Mouse (Mus musculus) CH12.LX (cell line): Measurements from ENCODE around the gene Ptpn14. TPM values are rescaled to one million over a fixed set of nuclear protein-coding genes. Genes with fewer than 3 reads are reported as not detected.

ENCODE experiments used
- DNase-seq: peaks from one replicate; pipeline ENCODE4 v3.0.0-alpha.2; 2013; ENCODE audit errors: extremely low read depth
- H3K27ac ChIP-seq: 2 replicates; pipeline ENCODE4 v1.5.1; 2012; ENCODE audit warnings: low read depth, mild to moderate bottlenecking, control low read depth, moderate library complexity; ENCODE audit not compliant: insufficient read depth
- H3K27me3 ChIP-seq: replicated peaks from 2 replicates; pipeline ENCODE3; 2012; ENCODE audit warnings: inconsistent platforms
- H3K36me3 ChIP-seq, 2 experiments: replicated peaks in 1 of 2; 2 replicates each; pipeline versions ENCODE3 to v1.6.1; 2012; ENCODE audit warnings: inconsistent platforms in 1 of 2, low read length in 1 of 2, mild to moderate bottlenecking in 1 of 2, mixed read lengths in 1 of 2, moderate library complexity in 1 of 2; ENCODE audit not compliant: control insufficient read depth in 1 of 2, insufficient read depth in 1 of 2
- H3K4me1 ChIP-seq, 2 experiments: 2 replicates each; pipeline ENCODE4 v1.6.1; 2012; ENCODE audit warnings: inconsistent platforms in 1 of 2, moderate library complexity in 1 of 2; ENCODE audit not compliant: insufficient read depth in 2 of 2, control insufficient read depth in 1 of 2
- H3K4me2 ChIP-seq: 2 replicates; pipeline ENCODE4 v1.6.1; 2012; ENCODE audit warnings: low read depth, mild to moderate bottlenecking, control low read depth; ENCODE audit not compliant: poor library complexity, insufficient read depth, severe bottlenecking
- H3K4me3 ChIP-seq, 3 experiments: fragments of 150-350 bp in 1 of 3; sonication (generic) in 1 of 3; replicated peaks in 1 of 3; 2 replicates each; pipeline versions ENCODE3 to v1.5.1; 2011 to 2012; ENCODE audit warnings: low read depth in 2 of 3, low read length in 2 of 3, mild to moderate bottlenecking in 2 of 3, moderate library complexity in 2 of 3, control low read depth in 1 of 3, improper control_type of control experiment in 1 of 3, inconsistent platforms in 1 of 3, mixed read lengths in 1 of 3; ENCODE audit not compliant: poor library complexity in 1 of 3
- H3K79me2 ChIP-seq: replicated peaks from 2 replicates; pipeline ENCODE4 v1.6.1; 2012; ENCODE audit warnings: mild to moderate bottlenecking, moderate library complexity; ENCODE audit not compliant: control insufficient read depth, poor library complexity, insufficient read depth, severe bottlenecking; ENCODE audit errors: extremely low read depth
- H3K9ac ChIP-seq: 2 replicates; pipeline ENCODE4 v1.6.1; 2012; ENCODE audit warnings: low read depth, mild to moderate bottlenecking, control low read depth, moderate library complexity; ENCODE audit not compliant: insufficient read depth
- H3K9me3 ChIP-seq: replicated peaks from 2 replicates; pipeline ENCODE3; 2012; ENCODE audit warnings: low read length, inconsistent platforms, mixed read lengths
- BHLHE40 ChIP-seq: IDR thresholded peaks from 2 replicates; pipeline ENCODE4 v1.6.1; 2011; ENCODE audit warnings: mild to moderate bottlenecking, low read depth, low read length, improper control_type of control experiment
- CHD2 ChIP-seq: IDR thresholded peaks from 2 replicates; pipeline ENCODE4 v1.6.1; 2011; ENCODE audit warnings: low read length, improper control_type of control experiment
- CTCF ChIP-seq, 2 experiments: IDR thresholded peaks in 1 of 2; conservative IDR thresholded peaks in 1 of 2; 2 replicates each; pipeline ENCODE4 v1.5.1; 2011 to 2012; ENCODE audit warnings: low read depth in 2 of 2, low read length in 2 of 2, improper control_type of control experiment in 1 of 2, inconsistent platforms in 1 of 2, mild to moderate bottlenecking in 1 of 2, moderate library complexity in 1 of 2
- E2F4 ChIP-seq: IDR thresholded peaks from 2 replicates; pipeline ENCODE4 v1.6.1; 2011; ENCODE audit warnings: low read depth, low read length, improper control_type of control experiment; ENCODE audit not compliant: insufficient replicate concordance
- ELF1 ChIP-seq: IDR thresholded peaks from 2 replicates; pipeline ENCODE4 v1.6.1; 2014; ENCODE audit warnings: low read depth, mild to moderate bottlenecking, inconsistent platforms, low read length, improper control_type of control experiment
- ETS1 ChIP-seq: conservative IDR thresholded peaks from 2 replicates; pipeline ENCODE4 v1.6.1; 2012; ENCODE audit warnings: low read depth, mild to moderate bottlenecking, inconsistent platforms, low read length, improper control_type of control experiment, moderate library complexity
- GABPA ChIP-seq: IDR thresholded peaks from 2 replicates; pipeline ENCODE4 v1.6.1; 2012; ENCODE audit warnings: low read depth, low read length, improper control_type of control experiment, inconsistent platforms; ENCODE audit not compliant: insufficient replicate concordance
- HCFC1 ChIP-seq: IDR thresholded peaks from 2 replicates; pipeline ENCODE4 v1.6.1; 2012; ENCODE audit warnings: low read depth, mild to moderate bottlenecking, inconsistent platforms, low read length, improper control_type of control experiment
- KAT2A ChIP-seq: IDR thresholded peaks from 2 replicates; pipeline ENCODE4 v1.6.1; 2012; ENCODE audit warnings: low read length, improper control_type of control experiment, inconsistent platforms; ENCODE audit not compliant: insufficient replicate concordance
- MAFK ChIP-seq: IDR thresholded peaks from 2 replicates; pipeline ENCODE4 v1.6.1; 2011; ENCODE audit warnings: low read length, improper control_type of control experiment; ENCODE audit not compliant: insufficient replicate concordance
- MEF2A ChIP-seq: IDR thresholded peaks from 2 replicates; pipeline ENCODE4 v1.6.1; 2014; ENCODE audit warnings: low read depth, mild to moderate bottlenecking, inconsistent platforms, low read length, improper control_type of control experiment, borderline replicate concordance
- MYC ChIP-seq: IDR thresholded peaks from 2 replicates; pipeline ENCODE4 v1.6.1; 2011; ENCODE audit warnings: low read depth, mild to moderate bottlenecking, improper control_type of control experiment, low read length
- NELFE ChIP-seq: IDR thresholded peaks from 2 replicates; pipeline ENCODE4 v1.6.1; 2011; ENCODE audit warnings: low read depth, low read length, improper control_type of control experiment
- PAX5 ChIP-seq: IDR thresholded peaks from 2 replicates; pipeline ENCODE4 v1.6.1; 2012; ENCODE audit warnings: low read length, inconsistent platforms, mixed read lengths
- POLR2A ChIP-seq: IDR thresholded peaks from 2 replicates; pipeline ENCODE4 v1.6.1; 2011; ENCODE audit warnings: low read depth, mild to moderate bottlenecking, improper control_type of control experiment, low read length
- RCOR1 ChIP-seq: conservative IDR thresholded peaks from 2 replicates; pipeline ENCODE4 v1.6.1; 2012; ENCODE audit warnings: low read depth, mild to moderate bottlenecking, inconsistent platforms, low read length, improper control_type of control experiment
- SMC3 ChIP-seq: IDR thresholded peaks from 2 replicates; pipeline ENCODE4 v1.6.1; 2011; ENCODE audit warnings: low read depth, low read length, improper control_type of control experiment
- TBP ChIP-seq: conservative IDR thresholded peaks from 2 replicates; pipeline ENCODE4 v1.6.1; 2011; ENCODE audit warnings: low read depth, low read length, improper control_type of control experiment
- UBTF ChIP-seq: IDR thresholded peaks from 2 replicates; pipeline ENCODE4 v1.6.1; 2012; ENCODE audit warnings: low read depth, mild to moderate bottlenecking, inconsistent platforms, low read length, improper control_type of control experiment, moderate library complexity
- USF1 ChIP-seq: IDR thresholded peaks from 2 replicates; pipeline ENCODE4 v1.6.1; 2014; ENCODE audit warnings: low read depth, mild to moderate bottlenecking, inconsistent platforms, low read length, improper control_type of control experiment
- USF2 ChIP-seq: conservative IDR thresholded peaks from 2 replicates; pipeline ENCODE4 v1.6.1; 2011; ENCODE audit warnings: low read depth, low read length, improper control_type of control experiment
- ZKSCAN1 ChIP-seq: IDR thresholded peaks from 2 replicates; pipeline ENCODE4 v1.6.1; 2012; ENCODE audit warnings: low read depth, inconsistent platforms, low read length, improper control_type of control experiment, borderline replicate concordance
- ZMIZ1 ChIP-seq: IDR thresholded peaks from 2 replicates; pipeline ENCODE4 v1.6.1; 2012; ENCODE audit warnings: low read depth, mild to moderate bottlenecking, inconsistent platforms, low read length, improper control_type of control experiment
- ZNF384 ChIP-seq: IDR thresholded peaks from 2 replicates; pipeline ENCODE4 v1.6.1; 2012; ENCODE audit warnings: low read depth, low read length, improper control_type of control experiment, inconsistent platforms
- dilution Hi-C: fragments of 300-500 bp; cut with MboI; formaldehyde crosslinking; loops from 2 replicates; pipeline ENCODE4 v1.14.3; 2020; ENCODE audit warnings: low sequenced_read_pairs; ENCODE audit not compliant: extremely low pct_unique_long_range_greater_than_20kb, extremely low pct_ligation_motif_present
- in situ Hi-C: fragments of 300-500 bp; cut with MboI; formaldehyde crosslinking; loops from 3 replicates; pipeline ENCODE4 v1.14.3; 2019; ENCODE audit warnings: low sequenced_read_pairs, low pct_ligation_motif_present, low pct_unique_long_range_greater_than_20kb, mixed read lengths
- polyA plus RNA-seq: library from polyadenylated mRNA; unstranded; fragments of >175 nt; gene quantifications from 2 replicates; pipeline ENCODE4 v1.2.1, GENCODE M21; 2012; ENCODE audit warnings: low read depth; ENCODE audit not compliant: insufficient read length
- total RNA-seq, 2 experiments: library from RNA; depleted of rRNA; stranded (reverse); fragments of 300-350 nt in 1 of 2; fragments of >200 nt in 1 of 2; gene quantifications; 2 replicates each; pipeline ENCODE4 v1.2.3; 2012 to 2014

Ptpn14 gene
- total and polyA plus RNA-seq, 3 experiments = under 0.01 to 0.10 TPM; not detected in 1

- Histone ChIP-seq H3K27ac (no peak overlapping the region), H3K4me2 (no peak overlapping the region), H3K9ac (no peak overlapping the region), H3K4me1 (peaks cover 3 to 14% of the 10 kb centered on the region in 2 experiments; a peak in 2 of 4 replicates), H3K36me3 (no peaks in the 10 kb centered on the region), H3K79me2 (no peaks in the 10 kb centered on the region), H3K9me3 (peaks cover 3% of the 10 kb centered on the region), H3K4me3 (no peak overlapping the region), H3K27me3 (no peaks in the 10 kb centered on the region)
- in situ Hi-C loops = no loop called here
- dilution Hi-C loops = no loop called here
- TF ChIP-seq GABPA = no peak
- TF ChIP-seq ETS1 = no peak
- TF ChIP-seq ZKSCAN1 = no peak
- TF ChIP-seq NELFE = no peak
- TF ChIP-seq ZMIZ1 = no peak
- TF ChIP-seq POLR2A = no peak
- TF ChIP-seq HCFC1 = no peak
- no peak for TF ChIP-seq UBTF
- TF ChIP-seq MYC = no peak
- no peak for TF ChIP-seq E2F4
- no peak for TF ChIP-seq PAX5
- no peak for TF ChIP-seq USF2
- no peak for TF ChIP-seq MEF2A
- no peak for TF ChIP-seq TBP
- TF ChIP-seq KAT2A = no peak
- peak; percentile 14 for DNase-seq
Measured at GRCm38 (mm10) chr1:189746520-189746919, 18.5 kb downstream of the Ptpn14 start.

GRCm38 (mm10) chr1:189749789-189750188 is 21.7 kb downstream of the Ptpn14 start:
- Histone ChIP-seq H3K36me3 (no peaks in the 10 kb centered on the region), H3K4me3 (no peak overlapping the region), H3K9me3 (peaks cover 3% of the 10 kb centered on the region), H3K27ac (no peak overlapping the region), H3K79me2 (no peaks in the 10 kb centered on the region), H3K27me3 (no peaks in the 10 kb centered on the region), H3K4me2 (no peak overlapping the region), H3K9ac (no peak overlapping the region), H3K4me1 (peaks cover 3 to 7% of the 10 kb centered on the region in 2 experiments; a peak in 2 of 4 replicates)
- TF ChIP-seq NELFE (no peak), MAFK (no peak), TBP (no peak), ZNF384 (no peak), E2F4 (no peak), RCOR1 (no peak), KAT2A (no peak), USF2 (no peak), CTCF (conservative IDR thresholded peaks at IDR 0.05 in 1 of 2, IDR thresholded peaks at IDR 0.05 in 1 of 2; ENCODE audit: low read depth in 2 of 2, low read length in 2 of 2) (no peak), PAX5 (no peak), BHLHE40 (no peak), ELF1 (no peak), USF1 (no peak), SMC3 (no peak), ZKSCAN1 (no peak), ZMIZ1 (no peak), CHD2 (no peak), MEF2A (no peak)
- no peak for DNase-seq
- in situ Hi-C loops (no loop called here), dilution Hi-C loops (no loop called here)
